Comparison of ENCODE assay signal across 8 mouse cellular contexts in genomic region chr16:10452445-10452896, GRCm38 (mm10). TPM values are rescaled to one million over a fixed set of nuclear protein-coding genes. Genes with fewer than 3 reads are reported as not detected.
A peak's percentile ranks its signal among the peaks of the same experiment; 100 is the strongest.
DNase-seq lines count a peak whose midpoint lies in the region; ATAC-seq and TF ChIP-seq lines count a peak whose summit lies in the region.

No protein-coding gene starts in this region.

- H3K9me3 ChIP-seq in forebrain, embryonic 13.5 days (replicated peaks): no peaks in the 10 kb centered on the region
- H3K9me3 ChIP-seq in forebrain, embryonic 12.5 days: no peaks in the 10 kb centered on the region

- DNase-seq in adrenal gland, postnatal 10 days: peak; percentile 93
- DNase-seq in frontal cortex, postnatal 10 days (ENCODE audit: low spot score in 2 of 2): peak; percentile 82 to 84
- DNase-seq in left cerebral cortex, adult 2 months (ENCODE audit: extremely low spot score in 1 of 2, low spot score in 2 of 2): peak; percentile 57 to 67
- DNase-seq in urinary bladder, adult 18-20 months (ENCODE audit: low spot score in 2 of 2): peak; percentile 16 to 37

- no peak overlapping the region for H3K4me2 ChIP-seq in forebrain, embryonic 13.5 days
- no peak overlapping the region for H3K4me2 ChIP-seq in forebrain, embryonic 12.5 days

- peaks cover 5% of the 10 kb centered on the region for H3K4me1 ChIP-seq in forebrain, embryonic 13.5 days
- peaks cover 5% of the 10 kb centered on the region for H3K4me1 ChIP-seq in forebrain, embryonic 12.5 days

- 0 out of 2 replicates have a peak, but pooled peaks have one; percentile 30 for ATAC-seq in forebrain, embryonic 13.5 days
- no peak for ATAC-seq in forebrain, embryonic 12.5 days (ENCODE audit: low FRiP score)
- ATAC-seq in hematopoietic stem cell, adult 5-6 weeks (replicated peaks in 1 of 2; ENCODE audit: insufficient read depth in 1 of 2, low FRiP score in 2 of 2, low TSS enrichment in 1 of 2, low read depth in 1 of 2, poor library complexity in 2 of 2, severe bottlenecking in 2 of 2): peak; percentile 80 to 88
- ATAC-seq in monocyte, adult 5-6 weeks (replicated peaks; ENCODE audit: insufficient number of reproducible peaks, low FRiP score, low TSS enrichment, poor library complexity, severe bottlenecking): peak; percentile 78

- no peak overlapping the region for H3K27ac ChIP-seq in forebrain, embryonic 13.5 days
- no peak overlapping the region for H3K27ac ChIP-seq in forebrain, embryonic 12.5 days
- H3K27ac ChIP-seq in left cerebral cortex, adult 2 months: no peak overlapping the region

- no peak overlapping the region for H3K9ac ChIP-seq in forebrain, embryonic 13.5 days
- H3K9ac ChIP-seq in forebrain, embryonic 12.5 days: no peak overlapping the region

- no peak for TF ChIP-seq CTCF in left cerebral cortex, adult 2 months (IDR thresholded peaks at IDR 0.05)

- no peak overlapping the region for H3K4me3 ChIP-seq in forebrain, embryonic 13.5 days
- no peak overlapping the region for H3K4me3 ChIP-seq in forebrain, embryonic 12.5 days (replicated peaks)
- no peak overlapping the region for H3K4me3 ChIP-seq in left cerebral cortex, adult 2 months

- 71% methylated on average over 8 of the region's 8 CpGs for WGBS in forebrain, embryonic 13.5 days
- WGBS in forebrain, embryonic 12.5 days: 84% methylated on average over 8 of the region's 8 CpGs

- intact Hi-C loops in left cerebral cortex, adult 2 months (cut with DNase I): no loop called here

- no peaks in the 10 kb centered on the region for H3K36me3 ChIP-seq in forebrain, embryonic 13.5 days (ENCODE audit: poor library complexity, severe bottlenecking)
- H3K36me3 ChIP-seq in forebrain, embryonic 12.5 days (replicated peaks): no peaks in the 10 kb centered on the region

- H3K27me3 ChIP-seq in forebrain, embryonic 13.5 days: no peaks in the 10 kb centered on the region
- no peaks in the 10 kb centered on the region for H3K27me3 ChIP-seq in forebrain, embryonic 12.5 days

RNA-seq across cellular contexts. Expression of gene Tvp23a, which starts 5.3 kb away (rescaled TPM):
- 37.1 and 39.8 TPM in 2 replicates for polyA plus RNA-seq in forebrain, embryonic 13.5 days (2015; fragmentation: Nextera tagmentation; extraction: Ambion mirVana)
- polyA plus RNA-seq in forebrain, embryonic 12.5 days (2016; fragmentation: Nextera tagmentation; extraction: Ambion mirVana): 35.0 and 36.8 TPM in 2 replicates
- total RNA-seq in adrenal gland, postnatal 10 days (2021): 1 to 10 TPM; 2.6 to 3.2 TPM
- 0.19 TPM in 1 of 2 replicates, not detected in the other for total RNA-seq in hematopoietic stem cell, adult 5-6 weeks (2017)
- 10 to 100 TPM; 27.2 to 27.3 TPM for total RNA-seq in left cerebral cortex, adult 2 months (2021)
- total RNA-seq in monocyte, adult 5-6 weeks (2017): 0.19 to 0.29 TPM in 2 of 3 replicates, not detected in the other

RNA-seq across cellular contexts. Expression of gene Ciita, which starts 27.4 kb away (rescaled TPM):
- polyA plus RNA-seq in forebrain, embryonic 13.5 days (2015; fragmentation: Nextera tagmentation; extraction: Ambion mirVana): 0.29 and 0.40 TPM in 2 replicates
- 0.32 and 0.42 TPM in 2 replicates for polyA plus RNA-seq in forebrain, embryonic 12.5 days (2016; fragmentation: Nextera tagmentation; extraction: Ambion mirVana)
- 1 to 10 TPM; 1.6 to 2.8 TPM for total RNA-seq in adrenal gland, postnatal 10 days (2021)
- total RNA-seq in hematopoietic stem cell, adult 5-6 weeks (2017): 2.3 and 2.4 TPM in 2 replicates
- total RNA-seq in left cerebral cortex, adult 2 months (2021): under 1 TPM in 1 of 2 experiments, not detected in 1; 0.18 TPM
- 8.5 to 13.2 TPM (median 12.3 TPM) in 3 replicates for total RNA-seq in monocyte, adult 5-6 weeks (2017)

RNA-seq across cellular contexts. Expression of gene Nubp1, which starts 40.7 kb away (rescaled TPM):
- 51.9 and 56.4 TPM in 2 replicates for polyA plus RNA-seq in forebrain, embryonic 13.5 days (2015; fragmentation: Nextera tagmentation; extraction: Ambion mirVana)
- polyA plus RNA-seq in forebrain, embryonic 12.5 days (2016; fragmentation: Nextera tagmentation; extraction: Ambion mirVana): 54.3 and 57.9 TPM in 2 replicates
- 10 to 100 TPM; 22.2 to 23.3 TPM for total RNA-seq in adrenal gland, postnatal 10 days (2021)
- 35.9 and 42.6 TPM in 2 replicates for total RNA-seq in hematopoietic stem cell, adult 5-6 weeks (2017)
- 10 to 100 TPM; 16.9 to 17.5 TPM for total RNA-seq in left cerebral cortex, adult 2 months (2021)
- 49.0 to 60.7 TPM (median 51.0 TPM) in 3 replicates for total RNA-seq in monocyte, adult 5-6 weeks (2017)

RNA-seq across cellular contexts. Expression of gene Tekt5, which starts 57.2 kb away (rescaled TPM):
- polyA plus RNA-seq in forebrain, embryonic 13.5 days (2015; fragmentation: Nextera tagmentation; extraction: Ambion mirVana): 0.74 and 1.4 TPM in 2 replicates
- 0.14 and 0.18 TPM in 2 replicates for polyA plus RNA-seq in forebrain, embryonic 12.5 days (2016; fragmentation: Nextera tagmentation; extraction: Ambion mirVana)
- under 1 TPM in 1 of 2 experiments, not detected in 1; 0.15 TPM for total RNA-seq in adrenal gland, postnatal 10 days (2021)
- not detected in 2 replicates for total RNA-seq in hematopoietic stem cell, adult 5-6 weeks (2017)
- total RNA-seq in left cerebral cortex, adult 2 months (2021): 1 to 10 TPM; 7.9 to 9.2 TPM
- not detected in 3 replicates for total RNA-seq in monocyte, adult 5-6 weeks (2017)

Comparison
In these comparisons a context has a peak if more than half of its experiments do, and no peak if none do; other contexts are left out.
1. DNase-seq: peak in every context shown above with its lines; median percentile 93 in adrenal gland, postnatal 10 days; 83 in frontal cortex, postnatal 10 days; 62 in left cerebral cortex, adult 2 months; 26 in urinary bladder, adult 18-20 months.
2. RNA of gene Tvp23a, which starts 5.3 kb away (total RNA-seq): 27.2 to 27.3 TPM in left cerebral cortex, adult 2 months; 2.6 to 3.2 TPM in adrenal gland, postnatal 10 days, 0.19 to 0.29 TPM in monocyte, adult 5-6 weeks and 0.19 TPM in hematopoietic stem cell, adult 5-6 weeks; every median in the first group is over 4 times any median in the second.